Mouse (Mus musculus) cerebellum, postnatal 25 days (tissue): ENCODE measurements at regions not wholly inside any gene's neighbourhood (a gene's known extent, or its start where the extent isn't known, plus 50 kb on each side); places are given as distances from the start of the nearest gene placed in this dataset.

Experiments used
- DNase-seq, 2 experiments: peaks; one replicate each; pipeline ENCODE4 v3.0.0; 2021; ENCODE audit warnings: mixed read lengths in 2 of 2

GRCm38 (mm10) chr11:111155023-111155422 is 89.1 kb downstream of the Kcnj2 start:
- DNase-seq, result peak; percentile 9 to 35

DNA sequence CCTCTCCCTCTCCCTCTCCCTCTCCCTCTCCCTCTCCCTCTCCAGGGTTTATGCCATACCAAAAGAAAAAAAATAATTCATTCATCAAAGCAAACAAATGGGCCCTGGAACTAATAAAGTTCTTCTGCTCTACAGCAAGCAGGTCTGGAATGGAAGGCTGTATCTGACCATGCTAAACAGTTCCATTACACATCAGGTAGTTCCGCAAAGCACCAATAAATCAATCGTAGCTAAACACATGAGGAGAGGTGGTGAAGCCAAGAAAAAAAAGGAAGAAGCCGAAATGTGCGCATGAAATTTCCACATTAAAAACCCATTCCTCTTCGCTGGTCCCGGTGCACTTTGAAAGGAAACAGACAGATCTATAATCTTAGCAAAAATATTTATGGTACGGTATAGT is 89.8 kb downstream of the Kcnj2 start:
- DNase-seq, result no peak

- no peak for DNase-seq
Observed at GRCm38 (mm10) chr11:111159299-111159698, 93.3 kb downstream of the Kcnj2 start.

DNA sequence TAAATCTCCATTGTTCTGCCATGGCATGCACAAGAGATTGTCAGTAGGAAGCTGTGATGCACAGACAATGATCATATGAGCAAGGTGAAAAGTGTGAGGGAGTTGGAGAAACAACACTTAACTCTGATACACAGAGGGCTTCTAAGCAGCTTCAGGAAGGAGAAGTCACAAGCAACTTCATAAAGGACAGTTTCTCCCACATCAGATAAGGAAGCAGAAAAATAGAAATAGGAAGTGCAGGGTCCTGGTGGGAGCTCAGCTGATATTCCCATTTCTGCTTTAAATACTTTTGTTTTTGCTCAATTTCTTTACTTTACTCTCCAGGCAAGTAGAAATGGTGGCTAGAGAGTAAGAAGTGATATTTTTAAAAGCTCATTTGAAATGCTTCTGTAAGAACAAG is 98.9 kb downstream of the Kcnj2 start:
- DNase-seq, result no peak

- peak; percentile 27 to 55 for DNase-seq
Observed at GRCm38 (mm10) chr11:111170174-111170800, 104.3 kb downstream of the Kcnj2 start.

DNA sequence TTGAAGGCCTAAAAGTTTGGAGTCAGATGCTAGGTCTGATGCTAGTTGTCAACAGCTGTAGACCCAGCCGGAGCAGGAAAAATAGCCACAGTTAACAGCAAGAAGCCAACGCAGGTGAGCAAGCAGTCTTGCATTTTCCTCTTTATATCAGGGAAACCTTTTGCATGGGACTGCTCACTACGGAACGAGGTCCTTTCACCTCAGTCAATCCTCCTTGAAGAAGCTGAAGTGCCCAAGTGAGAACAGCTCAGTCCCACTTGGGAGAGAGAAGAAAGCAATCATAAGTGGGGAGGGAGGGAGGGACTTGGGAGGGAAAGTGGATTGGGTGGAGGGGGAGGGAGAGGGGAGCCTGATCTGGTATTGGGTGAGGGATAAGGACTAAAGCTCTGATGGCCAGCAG is 107.6 kb downstream of the Kcnj2 start:
- no peak for DNase-seq

DNA sequence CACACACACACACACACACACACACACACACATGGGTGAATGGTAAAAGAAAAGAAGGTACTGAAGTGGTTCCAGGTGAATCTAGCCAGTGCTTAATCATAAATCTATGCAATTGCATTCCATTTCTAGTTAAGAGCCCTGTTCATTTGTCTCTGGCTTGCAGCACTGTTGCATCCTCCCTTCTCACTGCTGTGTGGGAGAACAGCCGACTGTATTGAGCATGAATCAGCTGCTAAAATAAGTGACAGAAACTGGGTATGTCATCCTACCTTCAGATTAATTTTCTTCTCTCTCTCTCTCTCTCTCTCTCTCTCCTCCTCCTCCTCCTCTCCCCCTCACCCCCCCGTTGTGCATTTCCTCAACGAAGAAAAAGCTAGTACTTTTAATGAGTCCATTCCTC is 109.6 kb downstream of the Kcnj2 start:
- DNase-seq, result no peak

- peak; percentile 33 to 65 for DNase-seq
Observed at GRCm38 (mm10) chr11:111177516-111177915, 111.6 kb downstream of the Kcnj2 start.

GRCm38 (mm10) chr11:111197422-111197821 is 131.5 kb downstream of the Kcnj2 start:
- no peak for DNase-seq

- DNase-seq, result no peak
Observed at GRCm38 (mm10) chr11:111200512-111200911, 134.5 kb downstream of the Kcnj2 start.

DNA sequence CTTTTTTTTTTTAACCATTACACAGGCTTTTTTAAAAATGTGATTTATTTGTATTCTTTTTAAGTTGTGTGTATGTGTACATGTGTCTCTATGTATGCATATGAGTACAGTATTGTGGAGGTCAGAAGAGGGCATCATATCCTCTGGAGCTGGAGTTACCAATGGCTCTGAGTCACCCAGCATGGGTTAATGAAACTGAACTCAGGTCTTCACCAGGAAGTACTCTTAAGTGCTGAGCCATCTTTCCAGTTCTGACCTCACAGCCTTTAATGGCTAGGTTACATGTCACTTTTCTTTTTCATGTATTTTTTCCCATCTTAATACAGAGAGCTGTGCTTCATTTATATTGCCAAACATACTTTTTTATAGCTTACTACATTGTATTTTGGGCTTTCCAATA is 136.8 kb downstream of the Kcnj2 start:
- no peak for DNase-seq

DNA sequence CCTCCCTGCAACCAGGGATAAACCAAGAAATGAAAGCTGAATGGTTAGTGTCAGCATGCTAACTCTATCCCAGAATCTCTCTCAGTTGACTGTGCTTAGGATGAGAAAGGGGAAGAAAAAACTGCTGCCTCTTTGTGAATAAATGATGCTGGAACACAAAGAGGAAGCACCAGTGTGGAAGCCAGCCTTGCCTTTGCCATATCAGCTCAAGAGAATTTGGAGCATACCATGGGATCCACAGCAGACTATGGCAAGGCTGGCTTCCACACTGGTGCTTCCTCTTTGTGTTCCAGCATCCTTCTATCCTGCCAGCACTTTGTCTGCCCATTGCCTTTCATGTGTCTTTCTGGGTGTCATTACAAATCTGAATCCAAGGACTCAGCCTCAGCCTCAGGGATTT is 144.6 kb downstream of the Kcnj2 start:
- no peak for DNase-seq

DNA sequence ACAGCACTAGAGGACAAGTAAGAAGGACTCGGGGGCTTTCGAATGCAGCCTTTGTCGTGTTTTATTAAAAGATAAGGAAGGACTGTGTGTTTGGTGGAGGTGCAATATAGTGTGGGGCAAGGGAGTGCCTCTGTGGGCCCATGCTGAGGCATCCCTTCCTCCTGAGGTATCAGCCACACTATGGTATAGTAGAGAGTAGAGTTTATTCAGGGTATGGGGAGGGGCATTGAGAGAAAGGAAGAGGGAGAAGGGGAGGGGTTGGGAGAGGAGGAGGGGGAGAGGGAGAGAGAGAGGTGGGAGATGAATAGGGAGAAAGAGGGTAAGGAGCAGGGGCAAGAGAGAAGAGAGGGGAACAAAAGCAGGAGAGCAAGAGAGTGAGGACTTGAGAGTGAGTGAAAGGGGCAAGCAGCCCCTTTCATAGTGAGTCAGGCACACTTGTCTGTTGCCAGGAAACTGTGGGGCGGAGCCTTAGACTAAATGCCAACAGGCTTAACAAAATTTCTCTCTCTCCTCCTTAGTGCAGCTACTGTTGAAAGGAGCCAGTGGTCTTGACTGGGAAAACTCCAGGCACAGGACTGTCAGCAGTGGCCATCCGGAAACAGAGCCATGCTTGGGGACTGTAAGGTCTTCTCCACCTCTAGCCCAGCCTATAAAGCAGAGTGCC is 146.2 kb downstream of the Kcnj2 start:
- no peak for DNase-seq

DNA sequence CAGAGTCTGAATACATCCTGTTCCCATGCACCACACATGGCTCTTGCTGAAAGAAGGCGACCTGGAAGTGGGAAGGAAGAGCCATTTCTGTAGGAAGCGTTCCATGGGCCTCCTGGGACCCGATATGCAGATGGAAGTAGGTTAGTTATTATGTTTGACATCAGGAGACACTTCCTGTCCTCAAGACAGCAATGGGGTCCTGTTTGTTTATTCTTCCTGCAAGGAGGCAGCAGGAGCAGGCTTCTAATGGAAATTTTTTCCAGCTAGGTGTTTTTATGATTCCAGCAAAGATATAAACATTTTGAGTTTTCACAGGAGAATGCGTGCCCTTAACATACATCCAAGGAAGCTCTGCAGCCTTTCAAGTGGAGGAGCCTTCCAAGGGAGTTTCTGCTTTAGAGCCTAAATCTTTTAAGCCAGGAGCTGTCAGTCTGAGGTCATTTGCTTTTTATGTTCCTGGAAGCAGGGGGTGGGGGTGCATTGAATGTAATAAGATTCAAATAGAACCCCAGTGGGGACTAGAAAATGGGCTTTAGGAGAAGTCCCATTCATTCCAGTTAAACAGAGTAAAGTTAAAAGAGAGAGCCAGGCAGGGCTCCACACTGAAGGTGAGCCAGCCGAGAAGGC is 146.9 kb downstream of the Kcnj2 start:
- no peak for DNase-seq

GRCm38 (mm10) chr11:111215006-111215405 is 149.0 kb downstream of the Kcnj2 start:
- peak in 1 of 2 experiments; percentile 3 for DNase-seq

DNA sequence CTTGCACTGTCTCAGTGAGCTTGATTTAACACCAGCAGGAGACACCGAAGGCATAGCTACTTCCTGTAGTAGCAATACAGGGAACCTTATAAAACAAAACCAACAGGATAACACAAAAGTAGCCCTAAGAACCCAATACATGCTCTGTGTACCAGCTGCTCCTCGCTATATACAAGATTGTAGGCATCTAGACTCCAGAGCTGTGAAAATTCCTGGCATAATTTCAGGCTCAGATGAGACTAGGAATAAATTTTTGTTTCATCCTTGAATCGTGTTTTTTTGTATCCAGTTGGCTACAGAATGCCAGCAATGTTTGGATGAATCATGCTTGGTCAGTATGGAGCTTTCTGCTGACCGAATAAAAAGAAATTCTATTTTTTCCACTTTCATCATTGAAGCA is 157.9 kb downstream of the Kcnj2 start:
- no peak for DNase-seq

GRCm38 (mm10) chr11:111227305-111227704 is 161.3 kb downstream of the Kcnj2 start:
- no peak for DNase-seq

GRCm38 (mm10) chr11:111236741-111237140 is 170.8 kb downstream of the Kcnj2 start:
- no peak for DNase-seq

- DNase-seq, result no peak
Observed at GRCm38 (mm10) chr11:111239784-111240183, 173.8 kb downstream of the Kcnj2 start.

DNA sequence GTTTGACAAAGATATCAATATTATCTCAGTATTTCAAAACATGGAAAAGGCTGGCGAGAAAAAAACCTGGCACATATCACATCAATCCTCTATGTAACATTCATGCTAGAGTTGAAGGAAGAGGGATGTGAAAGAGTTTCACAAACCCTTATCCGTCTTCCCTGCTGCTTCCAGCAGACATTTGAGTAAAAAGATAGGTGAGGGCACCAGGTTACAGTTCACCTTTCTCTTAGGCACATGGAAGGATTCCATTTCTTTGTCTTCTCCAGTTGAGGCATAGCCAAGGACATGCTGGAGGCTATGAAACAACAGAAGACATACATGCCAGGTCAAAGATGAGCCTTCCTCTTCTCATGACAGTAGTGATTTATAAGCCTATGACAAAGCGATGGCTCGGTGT is 186.3 kb downstream of the Kcnj2 start:
- no peak for DNase-seq

GRCm38 (mm10) chr11:111256596-111256995 is 190.6 kb downstream of the Kcnj2 start:
- no peak for DNase-seq

DNA sequence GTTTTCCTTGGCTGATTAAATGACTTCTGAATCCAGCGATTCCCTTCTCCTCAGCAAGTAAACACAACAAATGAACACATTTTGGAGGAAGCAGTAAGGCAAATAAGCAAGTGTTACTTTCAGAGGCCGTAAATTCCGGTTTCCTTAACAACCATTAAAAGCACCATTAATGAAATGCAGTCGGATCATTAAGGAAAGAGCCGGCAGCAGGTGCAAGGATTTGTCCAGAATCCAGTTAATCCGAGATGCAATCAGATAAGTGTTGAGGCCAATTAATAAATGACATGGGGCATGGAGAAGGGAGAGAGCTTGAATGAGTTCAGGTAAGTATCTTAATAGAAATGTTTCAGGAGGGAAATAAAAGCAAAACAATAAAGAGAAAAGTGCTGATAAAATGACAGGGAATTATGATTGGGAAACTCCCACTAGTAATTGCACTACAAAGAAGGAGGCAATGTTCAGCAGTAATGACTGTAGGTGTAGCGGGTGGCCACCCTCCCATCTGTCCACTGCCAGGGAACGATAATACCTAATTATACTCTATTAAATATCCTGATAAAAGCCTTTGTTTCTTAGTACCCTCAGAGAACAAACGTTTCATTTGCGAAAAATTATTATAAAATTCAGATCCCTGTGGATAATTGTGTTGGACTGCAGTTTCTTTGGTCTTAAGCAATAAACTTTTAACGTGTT is 194.9 kb downstream of the Kcnj2 start:
- DNase-seq, result no peak

GRCm38 (mm10) chr11:111273651-111274050 is 207.7 kb downstream of the Kcnj2 start:
- DNase-seq, result no peak

DNA sequence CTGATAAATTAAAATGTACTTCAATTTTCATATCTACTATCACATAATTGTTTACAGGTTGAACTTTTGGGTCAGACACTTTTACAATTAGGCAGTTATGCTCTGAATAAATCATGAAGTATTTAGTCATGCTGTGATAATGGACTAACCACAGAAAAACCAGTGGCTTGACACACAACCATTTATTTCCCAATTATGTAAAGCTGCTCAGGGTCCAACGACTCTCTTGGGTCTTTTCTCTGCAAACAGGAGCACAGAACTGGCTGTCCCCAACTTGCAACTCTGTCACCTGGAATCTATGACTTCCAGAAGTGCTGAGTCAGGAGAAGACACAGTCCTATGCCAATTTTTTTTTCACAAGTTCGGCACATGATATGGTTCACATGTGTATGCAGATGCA is 214.8 kb downstream of the Kcnj2 start:
- DNase-seq, result no peak
